Mouse (Mus musculus) left cerebral cortex, adult 2 months (tissue): ENCODE data around the gene Txndc2. TPM values are rescaled to one million over a fixed set of nuclear protein-coding genes. Genes with fewer than 3 reads are reported as not detected.

Experiments
- DNase-seq, 2 experiments: peaks; one replicate each; pipeline ENCODE4 v3.0.0; 2021 to 2022; ENCODE audit warnings: low spot score in 2 of 2, mixed read lengths in 1 of 2; ENCODE audit errors: extremely low spot score in 1 of 2
- H3K27ac ChIP-seq: fragments of 200-600 bp; 2 replicates; pipeline ENCODE4 v1.8.1; 2022
- H3K4me3 ChIP-seq: fragments of 200-600 bp; 2 replicates; pipeline ENCODE4 v1.8.1; 2022
- CTCF ChIP-seq: fragments of 200-600 bp; IDR thresholded peaks from 2 replicates; pipeline ENCODE4 v1.8.1; 2022; ENCODE audit warnings: antibody characterized with exemption, mild to moderate bottlenecking, moderate library complexity
- intact Hi-C: fragments of 180-260 bp; cut with DNase I; formaldehyde crosslinking; loops from one replicate; pipeline ENCODE4 v1.15.1; 2025
- total RNA-seq, 2 experiments: library from RNA; stranded (reverse); gene quantifications; 2 replicates each; pipeline ENCODE4 v1.2.3; 2021

Gene Txndc2
- total RNA-seq, 2 experiments from 2014 or later = 0.19 to 0.25 TPM

DNA sequence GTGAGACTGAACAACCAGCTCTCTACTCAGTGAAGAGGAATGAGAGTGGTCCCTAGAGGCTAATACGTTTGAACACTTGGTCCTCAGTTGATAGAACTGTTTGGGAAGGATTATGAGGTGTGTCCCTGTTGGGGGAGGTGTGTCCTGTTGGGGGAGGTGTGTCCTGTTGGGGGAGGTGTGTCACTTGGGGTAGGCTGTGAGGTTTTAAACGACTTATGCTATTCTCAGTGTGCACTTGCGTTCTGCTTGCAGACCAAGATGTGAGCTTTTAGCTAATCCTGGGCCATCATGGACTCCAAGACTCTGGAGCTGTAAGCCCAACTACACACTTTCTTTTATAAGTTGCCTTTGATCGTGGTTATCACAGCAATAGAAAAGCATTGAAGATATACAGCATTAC, 27.1 kb upstream of the Txndc2 start:
- DNase-seq = no peak
- intact Hi-C loops = no loop called here
- TF ChIP-seq CTCF = no peak
- H3K27ac ChIP-seq = no peak overlapping the region
- no peak overlapping the region for H3K4me3 ChIP-seq

DNA sequence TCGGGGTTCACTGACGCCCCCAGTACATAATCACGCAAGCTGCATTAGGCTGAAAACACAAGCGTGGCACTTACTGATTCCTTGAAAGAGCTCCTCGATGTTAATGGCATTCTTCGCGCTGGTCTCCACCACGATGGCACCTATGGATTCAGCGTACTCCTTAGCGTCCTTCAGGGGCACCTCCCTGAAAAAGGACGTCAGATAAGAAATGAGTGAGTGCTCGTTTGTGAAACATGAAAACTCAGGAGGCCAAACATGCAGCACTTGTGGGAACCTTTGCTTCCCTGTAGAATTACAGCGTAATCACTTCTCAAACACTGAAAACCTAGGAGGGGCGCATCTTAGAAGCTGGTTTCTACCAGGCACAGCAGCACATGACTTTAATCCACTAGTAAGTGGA, 25.8 kb upstream of the Txndc2 start:
- intact Hi-C loops = no loop called here
- no peak for TF ChIP-seq CTCF
- Histone ChIP-seq H3K4me3 (no peak overlapping the region), H3K27ac (no peak overlapping the region)
- DNase-seq = no peak

DNA sequence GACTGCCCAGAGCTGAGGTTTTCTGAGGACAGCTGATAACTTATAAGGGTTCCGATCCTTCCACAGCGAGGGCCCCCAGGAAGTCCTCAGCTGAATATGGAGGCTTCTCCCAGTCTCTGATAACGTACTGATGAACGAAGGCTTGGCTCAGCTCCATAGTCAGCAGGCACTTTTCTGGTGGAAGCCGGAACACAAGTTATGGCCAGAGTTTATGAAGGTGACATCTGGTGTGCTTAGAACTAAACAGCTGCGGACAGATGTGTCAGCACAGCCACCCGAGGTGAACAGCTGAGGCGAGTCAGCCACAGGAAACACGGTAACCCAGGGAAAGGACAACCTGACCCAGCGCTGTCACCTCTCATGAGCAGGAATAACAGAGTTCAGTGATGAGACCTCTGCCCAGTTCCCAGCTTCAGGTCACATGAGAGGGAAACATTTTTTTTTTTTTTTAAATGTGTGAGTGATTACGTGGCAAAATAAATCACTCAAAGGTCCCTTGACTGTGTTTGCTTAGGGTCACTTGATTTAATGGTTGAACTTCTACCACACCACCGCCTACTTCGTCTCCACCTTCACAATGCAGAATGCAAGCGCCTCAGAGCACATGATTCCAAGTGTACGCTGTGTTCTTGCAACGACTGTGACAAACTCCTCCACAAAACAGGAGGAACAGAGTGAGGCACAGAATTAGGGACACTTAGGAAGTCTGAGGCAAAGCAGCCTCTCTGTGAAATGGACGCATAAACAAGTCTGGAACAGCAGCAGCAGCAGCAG, 24.6 kb upstream of the Txndc2 start:
- H3K4me3 ChIP-seq = no peak overlapping the region
- intact Hi-C loops = no loop called here
- no peak overlapping the region for H3K27ac ChIP-seq
- no peak for DNase-seq
- no peak for TF ChIP-seq CTCF

DNA sequence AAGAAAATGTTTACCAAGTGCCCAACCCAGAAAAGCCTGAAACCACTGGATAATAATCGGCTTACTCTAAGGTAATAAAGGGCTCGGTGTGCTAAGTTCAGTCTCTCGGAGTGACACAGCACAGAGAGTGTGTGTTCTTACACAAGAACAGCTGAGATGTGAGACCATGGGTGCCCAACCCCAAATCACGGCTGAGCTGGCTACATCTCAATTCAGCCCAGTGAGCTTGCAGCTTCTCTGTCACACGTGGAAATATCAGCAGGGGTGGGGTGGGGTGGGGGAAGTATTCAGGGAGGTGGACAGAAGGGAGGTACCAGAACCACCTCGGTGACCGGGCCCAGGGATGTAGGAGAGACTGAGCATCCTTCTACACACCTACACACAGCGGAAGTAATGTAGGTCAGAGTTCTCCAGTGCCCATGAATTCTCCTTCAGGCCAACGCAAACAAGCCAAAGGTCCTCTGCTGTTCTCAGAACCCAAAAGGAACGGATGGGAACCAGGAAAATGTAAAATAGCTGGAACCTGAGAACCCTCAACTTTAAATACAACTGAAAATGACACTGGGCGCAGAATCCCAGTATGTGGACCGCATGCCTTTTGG, 23.9 kb upstream of the Txndc2 start:
- DNase-seq = no peak
- intact Hi-C loops = no loop called here
- TF ChIP-seq CTCF = no peak
- H3K4me3 ChIP-seq = no peak overlapping the region
- H3K27ac ChIP-seq = no peak overlapping the region

DNA sequence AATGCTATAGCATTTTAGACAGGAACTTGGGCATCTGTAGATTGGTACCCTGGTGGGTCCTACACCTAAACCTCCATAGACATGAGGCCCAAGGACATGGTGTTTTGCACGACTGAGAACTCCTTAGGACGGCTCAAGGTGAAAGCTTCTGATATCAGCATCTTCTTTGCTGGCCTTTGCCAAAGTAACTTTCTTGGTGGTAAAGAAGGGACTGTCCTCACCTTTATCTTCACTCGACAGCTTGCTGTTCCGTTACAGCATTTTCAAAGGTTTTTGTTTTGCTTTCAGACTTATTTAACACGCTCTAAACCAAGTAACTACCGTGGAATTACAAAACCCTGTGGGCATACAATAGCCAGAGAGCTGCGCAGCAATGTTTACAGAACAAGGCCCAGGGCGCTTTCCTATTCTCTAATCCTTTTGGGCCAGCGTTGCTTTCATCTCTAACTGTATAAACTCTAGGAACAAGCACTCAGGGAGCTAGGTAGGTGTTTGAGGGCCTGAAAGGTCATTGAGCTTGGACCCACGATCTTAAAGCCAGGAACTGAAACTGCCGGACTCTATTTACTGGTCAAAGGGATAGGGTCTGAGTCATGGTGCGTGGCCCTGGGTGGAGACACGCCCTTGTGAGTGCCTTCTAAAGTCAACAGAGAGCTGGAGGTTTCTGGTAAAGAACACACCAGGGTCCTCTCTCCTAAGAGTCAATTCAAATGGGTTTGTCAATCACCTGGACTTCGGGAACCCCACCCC, 21.5 kb upstream of the Txndc2 start:
- DNase-seq = no peak
- TF ChIP-seq CTCF = no peak
- H3K4me3 ChIP-seq = no peak overlapping the region
- intact Hi-C loops = no loop called here
- no peak overlapping the region for H3K27ac ChIP-seq

DNA sequence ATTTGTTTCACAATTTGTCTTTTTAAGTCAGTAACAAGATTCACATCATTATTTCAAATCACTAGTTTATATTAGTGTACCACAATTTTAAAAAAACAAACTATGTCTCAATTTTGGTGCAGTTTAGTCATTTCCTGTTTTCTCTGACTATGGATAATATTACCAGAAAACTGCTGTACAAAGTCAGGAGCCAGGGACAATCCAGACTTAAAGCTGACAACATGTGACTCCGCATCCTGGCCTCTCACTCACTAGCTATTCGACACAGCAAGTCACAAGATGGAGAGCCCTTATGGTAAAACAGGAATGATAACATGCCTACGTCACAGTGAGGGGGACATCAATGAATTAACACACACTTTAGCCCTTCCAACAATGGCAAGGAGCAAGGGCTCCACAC, 20.7 kb upstream of the Txndc2 start:
- no peak overlapping the region for H3K27ac ChIP-seq
- no peak for DNase-seq
- no peak overlapping the region for H3K4me3 ChIP-seq
- TF ChIP-seq CTCF = no peak
- intact Hi-C loops = no loop called here

DNA sequence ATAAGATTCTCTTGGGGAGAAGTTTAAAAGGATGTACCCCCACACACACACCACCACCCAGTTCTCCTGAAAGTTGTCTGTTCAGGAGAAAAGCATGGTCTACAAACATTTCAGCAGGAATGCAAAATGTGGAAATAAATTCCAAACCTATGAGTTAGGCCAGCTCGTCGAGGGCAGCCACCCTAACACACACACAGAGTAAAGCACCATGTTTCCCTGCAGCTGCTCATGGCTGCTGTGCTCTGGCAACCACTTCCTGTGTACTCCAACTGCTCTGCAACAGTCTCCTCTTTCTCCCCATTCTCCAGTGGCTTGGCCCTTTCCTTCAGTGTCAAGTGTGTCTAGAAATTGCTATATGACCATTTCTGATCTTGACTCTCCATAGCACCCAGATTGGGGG, 16.4 kb upstream of the Txndc2 start:
- no peak for TF ChIP-seq CTCF
- intact Hi-C loops = no loop called here
- H3K4me3 ChIP-seq = no peak overlapping the region
- H3K27ac ChIP-seq = no peak overlapping the region
- no peak for DNase-seq

DNA sequence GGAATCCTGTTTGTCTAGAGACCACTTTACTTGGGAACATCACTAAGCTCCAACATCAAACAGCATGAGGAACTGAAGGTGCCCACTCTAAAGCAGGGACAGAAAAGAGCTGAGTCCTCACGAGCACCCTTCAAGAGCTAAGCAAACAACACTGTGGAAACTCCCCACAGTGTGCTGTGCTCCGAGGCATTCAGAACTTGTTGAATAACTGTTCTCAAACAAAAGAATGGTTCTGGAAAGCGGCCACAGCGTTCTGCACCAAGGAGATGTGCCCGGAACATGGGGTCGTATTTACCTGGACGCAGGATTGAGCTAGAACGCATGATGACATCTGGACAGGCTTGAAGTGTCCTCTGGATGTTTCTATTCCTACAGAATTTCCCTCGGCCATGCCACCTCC, 16.0 kb upstream of the Txndc2 start:
- Histone ChIP-seq H3K27ac (peak overlapping the region; percentile 33; the same call in 1 of the 2 replicates), H3K4me3 (no peak overlapping the region)
- no peak for DNase-seq
- no peak for TF ChIP-seq CTCF
- intact Hi-C loops = no loop called here

DNA sequence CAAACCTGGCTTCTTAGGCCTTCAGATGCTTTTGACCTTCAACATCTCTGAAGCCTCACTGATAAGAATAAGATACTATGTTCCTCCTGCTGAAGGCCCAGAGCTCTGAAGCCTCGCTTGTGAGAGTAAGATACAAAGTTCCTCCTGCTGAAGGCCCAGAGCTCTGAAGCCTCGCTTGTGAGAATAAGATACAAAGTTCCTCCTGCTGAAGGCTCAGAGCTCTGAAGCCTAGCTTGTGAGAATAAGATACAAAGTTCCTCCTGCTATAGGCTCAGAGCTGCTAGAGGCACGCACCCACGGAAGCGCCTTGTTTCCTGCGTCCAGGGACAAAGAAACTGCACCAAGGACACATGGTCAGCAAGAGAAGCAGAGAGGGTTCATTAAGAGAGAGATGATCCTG, 14.8 kb upstream of the Txndc2 start:
- no peak for TF ChIP-seq CTCF
- Histone ChIP-seq H3K27ac (no peak overlapping the region), H3K4me3 (no peak overlapping the region)
- no peak for DNase-seq
- intact Hi-C loops = no loop called here

DNA sequence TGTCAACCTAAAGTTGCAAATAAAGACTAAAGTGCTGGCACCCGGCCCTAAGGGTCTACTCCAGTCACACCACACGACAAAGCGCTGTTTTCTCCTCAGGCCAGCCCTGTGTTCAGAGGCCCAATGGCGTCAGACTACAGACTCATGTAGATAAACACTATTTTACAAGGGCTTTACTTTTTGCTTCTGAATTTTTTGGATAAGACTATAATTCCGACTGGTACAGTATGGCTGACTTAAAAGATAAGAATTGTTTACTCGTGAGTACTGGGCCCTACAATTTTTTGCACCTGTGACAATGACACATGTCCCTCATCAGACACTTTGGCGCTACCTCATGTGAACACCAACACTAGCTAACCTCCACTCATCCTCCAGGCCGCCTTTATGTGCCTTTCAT, 14.1 kb upstream of the Txndc2 start:
- no peak for TF ChIP-seq CTCF
- no peak overlapping the region for H3K27ac ChIP-seq
- DNase-seq = no peak
- no peak overlapping the region for H3K4me3 ChIP-seq
- intact Hi-C loops = no loop called here

DNA sequence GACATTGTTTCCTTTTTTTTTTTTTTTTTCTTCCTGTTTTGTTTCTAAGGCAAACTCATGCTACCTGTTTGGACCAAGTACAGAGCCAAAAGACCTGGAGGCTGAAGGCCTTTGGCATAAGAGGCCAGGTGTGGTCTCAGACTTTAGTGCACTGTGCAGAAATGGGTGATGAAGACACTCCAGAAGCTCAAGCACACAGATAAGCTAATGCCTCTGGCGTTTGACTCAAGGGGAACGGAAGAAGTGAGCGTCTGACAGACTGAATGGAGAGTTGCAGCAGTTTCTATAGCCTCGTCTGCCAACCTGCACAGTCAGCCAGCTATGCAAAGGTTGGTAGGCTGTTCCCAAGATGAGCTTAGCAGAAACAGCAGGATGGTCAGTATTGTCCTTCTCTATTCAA, 13.6 kb upstream of the Txndc2 start:
- intact Hi-C loops = no loop called here
- H3K27ac ChIP-seq = no peak overlapping the region
- DNase-seq = no peak
- H3K4me3 ChIP-seq = no peak overlapping the region
- TF ChIP-seq CTCF = no peak

DNA sequence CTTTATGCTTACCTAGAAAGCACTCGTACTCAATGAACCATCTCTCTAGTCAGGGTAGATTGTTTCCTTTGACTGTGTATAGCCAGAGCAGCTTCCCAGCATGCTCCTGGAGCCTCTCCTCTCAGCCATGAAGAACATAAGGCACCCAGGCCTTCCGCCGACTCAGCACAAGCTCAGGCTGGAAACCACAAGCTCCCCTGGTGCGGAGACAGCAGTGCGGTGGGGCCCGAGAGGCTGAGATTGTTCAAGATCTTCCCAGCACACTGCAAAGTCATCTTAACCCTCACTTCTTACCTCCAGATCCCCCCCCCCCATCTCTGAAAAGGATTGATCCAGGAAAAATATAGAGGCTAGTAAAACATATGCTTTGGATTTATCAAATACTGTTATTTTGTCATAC, 8.6 kb upstream of the Txndc2 start:
- Histone ChIP-seq H3K27ac (no peak overlapping the region), H3K4me3 (no peak overlapping the region)
- DNase-seq = no peak
- intact Hi-C loops = no loop called here
- TF ChIP-seq CTCF = no peak

DNA sequence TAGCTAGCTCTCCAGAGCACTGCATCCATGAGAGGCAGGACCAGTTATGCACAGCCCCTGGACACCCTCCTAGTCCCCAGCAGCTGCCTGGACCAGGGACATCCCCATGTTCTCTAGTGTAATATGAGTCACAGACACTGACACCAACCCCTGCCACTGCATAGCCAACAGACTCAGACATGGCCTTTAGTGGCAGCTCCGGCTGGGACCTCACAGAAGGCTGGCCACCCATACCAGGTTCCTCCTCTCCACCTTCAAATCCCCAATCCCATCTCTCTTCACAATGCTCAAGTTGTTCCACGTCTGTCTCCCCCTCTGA, 7.2 kb upstream of the Txndc2 start:
- no peak overlapping the region for H3K4me3 ChIP-seq
- intact Hi-C loops = no loop called here
- H3K27ac ChIP-seq = no peak overlapping the region
- DNase-seq = no peak
- TF ChIP-seq CTCF = no peak
